Mouse (Mus musculus) G1E (cell line): ENCODE measurements around the gene Sncb.
A peak's percentile ranks its signal among the peaks of the same experiment; 100 is the strongest.

ENCODE experiments used
- CTCF ChIP-seq: IDR thresholded peaks from 2 replicates; pipeline ENCODE4 v1.5.1; 2012; ENCODE audit warnings: low read depth, low read length, inconsistent platforms, mixed read lengths
- GATA1 ChIP-seq: IDR thresholded peaks from 2 replicates; pipeline ENCODE4 v1.6.1; 2012; ENCODE audit warnings: borderline replicate concordance, low read length, inconsistent platforms, mixed read lengths
- POLR2AphosphoS5 ChIP-seq: IDR thresholded peaks from 2 replicates; pipeline ENCODE4 v1.6.1; 2012; ENCODE audit warnings: low read depth, low read length, inconsistent platforms; ENCODE audit not compliant: insufficient replicate concordance
- TAL1 ChIP-seq: conservative IDR thresholded peaks from 2 replicates; pipeline ENCODE4 v1.6.1; 2012; ENCODE audit warnings: low read depth, low read length, inconsistent platforms, mixed read lengths

GRCm38 (mm10) chr13:54799701-54800100 is 33.3 kb upstream of the Sncb start:
- TF ChIP-seq GATA1 (no peak), CTCF (peak; percentile 87), POLR2AphosphoS5 (no peak), TAL1 (no peak)
